Mouse (Mus musculus): ENCODE data around the gene Phc3. TPM values are rescaled to one million over a fixed set of nuclear protein-coding genes. Genes with fewer than 3 reads are reported as not detected.

Phc3 gene
- total and polyA plus RNA-seq, 3 experiments: 3.2 to 11.4 TPM; not detected in 1

DNA sequence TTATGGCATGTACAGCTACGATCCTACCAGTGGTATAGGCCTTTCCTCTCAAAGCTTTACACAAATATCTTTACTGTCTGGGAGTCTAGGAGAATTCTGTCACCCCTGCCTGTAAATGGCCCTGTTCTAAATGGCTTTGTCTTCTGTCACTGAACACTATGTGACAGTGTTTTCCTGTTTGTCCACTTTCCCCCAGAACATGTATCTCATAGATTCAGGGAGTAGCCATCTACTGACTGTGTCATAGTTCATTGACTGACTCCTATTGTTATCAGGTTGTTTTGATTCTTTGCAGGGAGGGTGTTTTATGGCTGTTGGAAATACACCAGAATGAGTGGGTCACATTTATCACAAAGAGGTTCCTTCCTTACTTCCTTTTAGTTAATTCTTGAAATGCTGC lies 99.2 kb downstream of the Phc3 start:
- TF ChIP-seq POLR2A (IDR thresholded peaks at IDR 0.05; ENCODE audit: control insufficient read depth in 1 of 2, insufficient read depth in 1 of 2, low read depth in 1 of 2, low read length in 2 of 2, poor library complexity in 1 of 2) (no peak), EP300 (IDR thresholded peaks at IDR 0.05; ENCODE audit: low read depth in 1 of 2, low read length in 2 of 2) (no peak), TAL1 (IDR thresholded peaks at IDR 0.05; ENCODE audit: low read length) (no peak), GABPA (IDR thresholded peaks at IDR 0.05; ENCODE audit: low read depth, low read length) (no peak), SIN3A (IDR thresholded peaks at IDR 0.05; ENCODE audit: low read length) (no peak), MYC (IDR thresholded peaks at IDR 0.05; ENCODE audit: low read depth, low read length) (no peak), MEF2A (IDR thresholded peaks at IDR 0.05; ENCODE audit: extremely low read depth, insufficient replicate concordance, low read depth, low read length, poor library complexity, severe bottlenecking) (no peak), ZKSCAN1 (IDR thresholded peaks at IDR 0.05; ENCODE audit: low read depth, low read length) (no peak), ELF1 (IDR thresholded peaks at IDR 0.05; ENCODE audit: low read depth, low read length) (no peak), NRF1 (IDR thresholded peaks at IDR 0.05; ENCODE audit: insufficient read depth, low read depth, low read length, poor library complexity, severe bottlenecking) (no peak), BHLHE40 (IDR thresholded peaks at IDR 0.05; ENCODE audit: borderline replicate concordance, low read depth, low read length) (no peak), RAD21 (IDR thresholded peaks at IDR 0.05; ENCODE audit: low read depth, low read length) (no peak), ETS1 (IDR thresholded peaks at IDR 0.05; ENCODE audit: low read depth, low read length) (no peak), ZNF384 (IDR thresholded peaks at IDR 0.05; ENCODE audit: low read depth, low read length) (no peak), POLR2AphosphoS2 (IDR thresholded peaks at IDR 0.05; ENCODE audit: low read length) (no peak), KAT2A (conservative IDR thresholded peaks at IDR 0.05; ENCODE audit: low read depth, low read length) (no peak), ZMIZ1 (IDR thresholded peaks at IDR 0.05; ENCODE audit: low read depth, low read length) (no peak), USF2 (IDR thresholded peaks at IDR 0.05; ENCODE audit: borderline replicate concordance in 1 of 2, insufficient read depth in 1 of 2, low read depth in 1 of 2, low read length in 2 of 2) (no peak), TBP (IDR thresholded peaks at IDR 0.05; ENCODE audit: low read depth, low read length) (no peak)
- Histone ChIP-seq H3K4me1 (ENCODE audit: control insufficient read depth in 1 of 2, insufficient read depth in 2 of 2, low read length in 2 of 2) (no peaks in the 10 kb centered on the region), H3K27ac (ENCODE audit: control insufficient read depth, low read depth, low read length) (no peak overlapping the region), H3K9me3 (replicated peaks; ENCODE audit: insufficient read depth, low read length) (no peaks in the 10 kb centered on the region), H3K36me3 (ENCODE audit: control insufficient read depth in 1 of 2, insufficient read depth in 2 of 2, low read length in 2 of 2) (no peaks in the 10 kb centered on the region), H3K27me3 (ENCODE audit: control insufficient read depth in 1 of 2, insufficient read depth in 2 of 2, low read length in 2 of 2) (no peaks in the 10 kb centered on the region), H3K79me2 (ENCODE audit: control insufficient read depth, insufficient read depth, low read length, poor library complexity) (no peaks in the 10 kb centered on the region), H3K9ac (ENCODE audit: control insufficient read depth, low read depth, low read length, poor library complexity, severe bottlenecking) (no peak overlapping the region), H3K4me3 (ENCODE audit: control insufficient read depth in 1 of 2, insufficient read depth in 1 of 2, low read depth in 2 of 2, low read length in 2 of 2) (no peak overlapping the region)
- DNase-seq (ENCODE audit: low read depth, low spot score): no peak

DNA sequence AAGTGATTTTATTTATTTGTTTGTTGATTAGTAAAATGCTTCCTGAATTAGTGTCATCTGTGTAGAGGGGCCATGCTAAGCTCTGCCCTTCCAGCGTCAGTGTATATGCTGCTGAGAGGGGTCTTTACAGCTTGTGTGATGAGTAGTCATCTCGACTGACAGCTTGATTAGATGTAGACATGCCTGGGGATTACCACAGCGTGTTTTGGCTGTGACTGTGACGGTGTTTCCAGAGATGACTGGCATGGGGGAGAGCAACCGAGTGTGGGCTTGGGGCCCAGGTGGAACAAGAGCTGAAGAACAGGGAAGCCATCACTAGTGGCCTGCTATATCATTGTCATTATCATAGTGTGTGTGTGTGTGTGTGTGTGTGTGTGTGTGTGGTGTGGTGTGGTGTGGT lies 100.6 kb downstream of the Phc3 start:
- Histone ChIP-seq H3K4me3 (ENCODE audit: control insufficient read depth in 1 of 2, insufficient read depth in 1 of 2, low read depth in 2 of 2, low read length in 2 of 2) (no peak overlapping the region), H3K79me2 (ENCODE audit: control insufficient read depth, insufficient read depth, low read length, poor library complexity) (no peaks in the 10 kb centered on the region), H3K27me3 (ENCODE audit: control insufficient read depth in 1 of 2, insufficient read depth in 2 of 2, low read length in 2 of 2) (no peaks in the 10 kb centered on the region), H3K36me3 (ENCODE audit: control insufficient read depth in 1 of 2, insufficient read depth in 2 of 2, low read length in 2 of 2) (no peaks in the 10 kb centered on the region), H3K27ac (ENCODE audit: control insufficient read depth, low read depth, low read length) (no peak overlapping the region), H3K9me3 (replicated peaks; ENCODE audit: insufficient read depth, low read length) (no peaks in the 10 kb centered on the region), H3K9ac (ENCODE audit: control insufficient read depth, low read depth, low read length, poor library complexity, severe bottlenecking) (no peak overlapping the region), H3K4me1 (ENCODE audit: control insufficient read depth in 1 of 2, insufficient read depth in 2 of 2, low read length in 2 of 2) (no peaks in the 10 kb centered on the region)
- TF ChIP-seq TAL1 (IDR thresholded peaks at IDR 0.05; ENCODE audit: low read length) (no peak), KAT2A (conservative IDR thresholded peaks at IDR 0.05; ENCODE audit: low read depth, low read length) (no peak), MXI1 (IDR thresholded peaks at IDR 0.05; ENCODE audit: low read depth, low read length) (no peak), UBTF (IDR thresholded peaks at IDR 0.05; ENCODE audit: borderline replicate concordance, insufficient read depth, low read depth, low read length) (no peak), ZC3H11A (IDR thresholded peaks at IDR 0.05; ENCODE audit: low read depth, low read length) (no peak), MYC (IDR thresholded peaks at IDR 0.05; ENCODE audit: low read depth, low read length) (no peak), TBP (IDR thresholded peaks at IDR 0.05; ENCODE audit: low read depth, low read length) (no peak), MYB (IDR thresholded peaks at IDR 0.05; ENCODE audit: low read depth, low read length) (no peak), ZMIZ1 (IDR thresholded peaks at IDR 0.05; ENCODE audit: low read depth, low read length) (no peak), RAD21 (IDR thresholded peaks at IDR 0.05; ENCODE audit: low read depth, low read length) (no peak), MAFK (IDR thresholded peaks at IDR 0.05; ENCODE audit: borderline replicate concordance, low read depth, low read length) (no peak), TCF12 (IDR thresholded peaks at IDR 0.05; ENCODE audit: low read depth, low read length) (no peak), CHD2 (IDR thresholded peaks at IDR 0.05; ENCODE audit: low read length) (no peak), JUND (IDR thresholded peaks at IDR 0.05; ENCODE audit: low read depth, low read length) (no peak), RCOR1 (IDR thresholded peaks at IDR 0.05; ENCODE audit: low read depth, low read length) (no peak), EP300 (IDR thresholded peaks at IDR 0.05; ENCODE audit: low read depth in 1 of 2, low read length in 2 of 2) (no peak), BHLHE40 (IDR thresholded peaks at IDR 0.05; ENCODE audit: borderline replicate concordance, low read depth, low read length) (no peak), NELFE (IDR thresholded peaks at IDR 0.05; ENCODE audit: low read depth, low read length) (no peak)
- no peak for DNase-seq (ENCODE audit: low read depth, low spot score)
